Mouse (Mus musculus) embryonic fibroblast, embryonic 13.5 days (primary cell): Measurements from ENCODE around the gene Cep89.

ENCODE experiments used
- CTCF ChIP-seq: IDR thresholded peaks from 2 replicates; pipeline ENCODE4 v1.5.1; 2011; ENCODE audit warnings: mild to moderate bottlenecking, control low read depth, low read length, moderate library complexity, borderline replicate concordance; ENCODE audit not compliant: insufficient read depth
- POLR2A ChIP-seq: IDR thresholded peaks from 2 replicates; pipeline ENCODE4 v1.6.1; 2011; ENCODE audit warnings: low read depth, mild to moderate bottlenecking, control low read depth, low read length, moderate library complexity

DNA sequence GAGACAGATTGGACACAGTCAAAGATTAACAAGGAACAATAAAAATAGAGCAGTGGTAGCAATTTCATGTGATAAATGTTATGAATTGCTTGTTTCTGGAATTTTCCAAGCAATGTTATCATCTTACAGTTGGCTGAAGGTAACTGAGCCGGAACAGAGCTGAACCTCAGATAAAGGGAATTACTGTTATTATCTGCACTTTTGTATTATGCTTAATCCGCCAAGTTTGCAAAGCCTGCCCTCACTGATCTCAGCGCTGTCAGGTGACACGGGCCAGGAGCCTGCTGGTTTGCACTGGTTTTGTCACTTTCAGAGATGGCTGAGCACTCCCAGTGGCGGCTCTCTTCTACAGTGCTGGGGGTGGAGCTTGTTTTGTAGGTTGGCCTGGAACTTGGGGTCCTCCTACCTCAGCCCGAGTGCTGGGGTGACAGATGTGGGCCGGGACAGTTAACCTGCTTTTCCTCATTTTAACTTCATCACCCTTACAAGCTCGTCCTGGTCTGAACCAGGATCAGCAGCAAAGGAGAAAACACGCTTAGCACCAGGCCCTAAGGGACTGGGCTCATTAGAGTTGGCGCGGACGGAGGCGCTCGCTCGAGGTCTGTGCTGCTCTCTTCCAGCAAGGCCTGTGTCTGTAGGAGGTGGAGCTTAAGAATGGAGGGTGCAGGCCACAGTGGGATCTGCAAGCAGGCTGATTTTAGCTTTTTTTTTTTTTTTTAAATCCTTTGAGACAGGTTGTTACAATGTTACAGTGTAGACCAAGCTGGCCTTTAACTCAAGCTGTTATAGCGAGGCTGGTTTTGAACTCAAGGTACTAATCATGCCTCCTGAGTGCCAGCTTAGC is 23.5 kb upstream of the Cep89 start:
- TF ChIP-seq CTCF (no peak), POLR2A (no peak)
